Mouse (Mus musculus): ENCODE results near the gene Rasgef1b. TPM values are rescaled to one million over a fixed set of nuclear protein-coding genes. Genes with fewer than 3 reads are reported as not detected.

Gene Rasgef1b
- polyA plus RNA-seq, 1 experiment from 2014 or later = 30.5 TPM

DNA sequence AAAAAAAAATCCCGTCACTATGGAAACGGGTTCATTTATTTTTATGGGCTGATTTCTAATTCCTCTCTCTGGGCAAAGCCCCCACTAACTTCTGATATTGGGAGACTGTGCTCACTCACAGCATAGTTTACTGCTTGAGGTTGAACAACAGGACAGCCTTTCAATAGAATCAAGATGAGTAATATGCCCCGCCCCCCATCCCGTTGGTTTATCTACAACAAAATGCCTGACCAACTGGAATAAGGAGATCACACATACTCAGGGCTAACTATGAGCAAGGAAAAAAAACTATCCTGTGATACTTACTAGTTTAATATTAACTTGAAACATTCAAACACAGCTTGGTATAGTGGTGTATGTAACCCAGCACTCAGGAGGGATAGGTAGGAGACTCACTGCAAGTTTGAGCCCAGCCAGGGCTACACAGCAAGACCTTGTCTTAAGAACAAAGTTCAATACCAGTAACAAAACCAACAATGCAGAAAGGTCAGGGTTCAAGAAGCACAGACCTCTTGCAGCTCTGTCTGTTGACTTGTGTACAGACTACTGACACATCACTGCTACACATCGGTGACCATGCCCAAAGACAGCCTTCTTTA is 330.3 kb downstream of the Rasgef1b start:
- Histone ChIP-seq H3K27me3 (peaks cover 48% of the 10 kb centered on the region), H3K4me1 (peaks cover 19% of the 10 kb centered on the region), H3K36me3 (no peaks in the 10 kb centered on the region), H3K9ac (no peak overlapping the region), H3K9me3 (replicated peaks) (no peaks in the 10 kb centered on the region), H3K4me2 (replicated peaks) (no peak overlapping the region), H3K4me3 (no peak overlapping the region), H3K27ac (no peak overlapping the region)
- no peak for ATAC-seq (ENCODE audit: low FRiP score)
- 72% methylated on average over 5 of the region's 5 CpGs for WGBS

DNA sequence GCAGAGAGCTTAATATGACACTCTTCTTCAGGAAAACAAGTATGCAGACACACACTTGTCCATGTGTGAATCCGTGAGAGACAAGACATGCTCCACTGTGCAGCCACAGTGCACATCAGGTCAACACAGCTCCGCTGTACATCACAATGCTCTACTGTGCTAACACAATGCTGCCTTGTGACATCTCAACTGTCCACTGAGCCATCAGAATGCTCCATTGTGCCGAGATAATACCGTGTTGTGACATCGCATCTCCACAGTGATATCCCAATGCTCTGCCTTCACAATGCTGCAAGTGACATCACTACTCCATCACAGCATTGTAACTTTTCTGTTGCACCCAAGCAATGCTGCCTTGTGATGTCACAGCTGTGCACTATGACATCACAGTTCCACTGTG is 334.3 kb downstream of the Rasgef1b start:
- no peak overlapping the region for H3K4me3 ChIP-seq
- H3K4me1 ChIP-seq = no peaks in the 10 kb centered on the region
- H3K27ac ChIP-seq = no peak overlapping the region
- ATAC-seq (ENCODE audit: low FRiP score) = no peak
- 84% methylated on average over 5 of the region's 5 CpGs for WGBS
- no peak overlapping the region for H3K9ac ChIP-seq
- H3K36me3 ChIP-seq = no peaks in the 10 kb centered on the region
- H3K27me3 ChIP-seq = peaks cover 67% of the 10 kb centered on the region
- H3K4me2 ChIP-seq (replicated peaks) = no peak overlapping the region
- H3K9me3 ChIP-seq (replicated peaks) = no peaks in the 10 kb centered on the region

DNA sequence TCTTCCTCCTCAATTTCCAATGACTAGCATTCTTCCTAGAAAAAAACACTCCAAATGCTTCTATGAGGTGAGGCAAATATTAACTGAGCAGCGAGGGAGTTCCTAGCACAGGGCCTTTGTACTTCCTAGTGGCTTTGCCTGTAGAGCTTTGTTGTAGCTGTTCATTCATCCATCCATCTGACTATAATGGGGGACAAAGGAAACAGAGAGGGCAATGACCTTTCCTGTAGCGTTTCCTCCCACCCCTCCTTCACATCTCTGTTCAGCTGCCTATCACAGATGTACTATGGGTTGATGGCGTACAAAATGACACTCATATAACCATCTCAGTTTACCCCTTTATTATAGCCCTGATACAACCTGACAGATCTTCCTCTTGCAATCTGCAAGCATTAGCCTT is 337.3 kb downstream of the Rasgef1b start:
- 27% methylated on average over 3 of the region's 3 CpGs for WGBS
- ATAC-seq (ENCODE audit: low FRiP score) = 0 out of 2 replicates have a peak, but pooled peaks have one; percentile 26

DNA sequence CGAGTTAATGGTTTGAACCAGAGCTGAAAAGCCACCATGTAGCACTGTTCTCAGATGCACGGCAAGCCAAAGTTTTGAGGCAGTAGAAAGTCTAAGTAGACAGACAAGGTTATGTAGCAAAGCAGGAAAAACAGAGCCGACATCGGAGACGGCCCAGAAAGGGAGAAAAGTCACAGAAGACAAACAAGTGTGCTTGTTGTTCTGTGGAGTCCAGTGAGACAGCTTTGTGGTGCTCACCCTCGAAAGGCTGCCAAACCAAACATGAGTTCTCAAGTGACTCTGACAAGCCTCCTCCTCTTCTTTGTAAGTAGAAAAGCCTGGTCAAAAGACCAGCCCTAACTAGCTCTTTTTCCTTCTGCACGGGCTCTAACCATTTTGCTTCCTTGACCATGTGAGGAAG is 338.1 kb downstream of the Rasgef1b start:
- Histone ChIP-seq H3K9ac (no peak overlapping the region), H3K4me2 (replicated peaks) (no peak overlapping the region), H3K27ac (no peak overlapping the region), H3K9me3 (replicated peaks) (no peaks in the 10 kb centered on the region), H3K27me3 (peaks cover 81% of the 10 kb centered on the region), H3K4me1 (peaks cover 12% of the 10 kb centered on the region), H3K36me3 (no peaks in the 10 kb centered on the region), H3K4me3 (no peak overlapping the region)
- ATAC-seq (ENCODE audit: low FRiP score) = no peak
- 58% methylated on average over 7 of the region's 7 CpGs for WGBS

More for the DNA sequence above, 337.3 kb downstream of the Rasgef1b start:
- Histone ChIP-seq H3K36me3 (no peaks in the 10 kb centered on the region), H3K4me2 (replicated peaks) (no peak overlapping the region), H3K9me3 (replicated peaks) (no peaks in the 10 kb centered on the region), H3K4me1 (peaks cover 4% of the 10 kb centered on the region), H3K27me3 (peaks cover 83% of the 10 kb centered on the region), H3K27ac (no peak overlapping the region), H3K4me3 (no peak overlapping the region), H3K9ac (no peak overlapping the region)

DNA sequence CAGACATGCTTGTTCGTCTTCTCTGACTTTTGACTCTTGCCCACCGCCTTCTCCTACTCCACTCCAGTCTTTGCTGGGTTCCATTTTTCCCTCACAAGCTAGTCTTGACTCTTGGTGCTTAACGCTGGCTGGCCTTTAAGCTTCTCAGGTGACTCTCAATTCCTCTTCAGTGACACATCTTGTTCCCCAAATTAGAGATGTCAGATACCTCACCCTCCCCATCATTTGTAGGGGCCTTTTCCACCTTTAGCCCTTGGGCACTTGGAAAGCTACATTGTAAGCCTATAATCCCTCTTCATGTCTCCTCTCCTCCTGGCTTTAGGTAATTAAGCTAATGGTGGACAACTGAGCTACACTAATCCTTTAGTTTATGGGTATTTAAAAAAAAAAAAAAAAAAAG is 338.6 kb downstream of the Rasgef1b start:
- no peak overlapping the region for H3K4me2 ChIP-seq (replicated peaks)
- H3K4me3 ChIP-seq = no peak overlapping the region
- H3K27me3 ChIP-seq = peaks cover 81% of the 10 kb centered on the region
- no peaks in the 10 kb centered on the region for H3K9me3 ChIP-seq (replicated peaks)
- H3K36me3 ChIP-seq = no peaks in the 10 kb centered on the region
- ATAC-seq (ENCODE audit: low FRiP score) = no peak
- 90% methylated on average over 3 of the region's 3 CpGs for WGBS
- peaks cover 16% of the 10 kb centered on the region for H3K4me1 ChIP-seq
- H3K9ac ChIP-seq = no peak overlapping the region
- H3K27ac ChIP-seq = no peak overlapping the region

DNA sequence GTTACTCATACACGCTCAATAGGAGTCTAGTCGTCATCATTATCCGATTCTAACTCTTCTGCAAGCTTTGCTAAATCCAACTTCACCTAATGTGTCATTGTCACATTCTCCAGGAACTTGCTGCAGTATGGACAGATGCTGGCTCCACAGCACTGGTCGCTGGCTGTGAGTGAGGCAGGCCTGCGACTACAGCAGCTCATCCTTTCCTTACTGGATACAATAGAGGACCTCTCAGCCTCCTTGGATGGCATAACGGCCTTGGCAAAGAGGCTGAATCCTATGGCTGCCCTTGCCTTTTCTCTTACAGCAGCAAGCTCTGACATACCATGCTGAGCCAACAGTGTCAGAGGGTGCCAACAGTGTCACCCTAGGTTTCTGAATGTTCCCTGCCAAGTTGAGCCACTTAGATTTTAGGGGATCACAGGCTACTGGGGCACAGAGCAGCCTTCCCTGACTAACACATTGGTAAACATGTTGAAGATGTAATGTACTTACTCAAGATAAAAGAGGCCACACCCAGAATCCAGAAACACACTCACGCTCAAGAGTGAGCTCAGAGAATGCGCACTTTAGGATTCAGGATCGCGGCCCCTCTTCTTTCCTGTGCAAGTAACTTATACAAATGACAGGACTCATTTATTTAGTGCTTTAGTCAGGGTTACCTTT is 340.1 kb downstream of the Rasgef1b start:
- Histone ChIP-seq H3K4me3 (no peak overlapping the region), H3K9me3 (replicated peaks) (no peaks in the 10 kb centered on the region), H3K4me2 (replicated peaks) (no peak overlapping the region), H3K4me1 (peaks cover 19% of the 10 kb centered on the region), H3K36me3 (no peaks in the 10 kb centered on the region), H3K9ac (no peak overlapping the region), H3K27ac (no peak overlapping the region), H3K27me3 (peaks cover 79% of the 10 kb centered on the region)
- ATAC-seq (ENCODE audit: low FRiP score) = no peak
- 79% methylated on average over 10 of the region's 10 CpGs for WGBS

DNA sequence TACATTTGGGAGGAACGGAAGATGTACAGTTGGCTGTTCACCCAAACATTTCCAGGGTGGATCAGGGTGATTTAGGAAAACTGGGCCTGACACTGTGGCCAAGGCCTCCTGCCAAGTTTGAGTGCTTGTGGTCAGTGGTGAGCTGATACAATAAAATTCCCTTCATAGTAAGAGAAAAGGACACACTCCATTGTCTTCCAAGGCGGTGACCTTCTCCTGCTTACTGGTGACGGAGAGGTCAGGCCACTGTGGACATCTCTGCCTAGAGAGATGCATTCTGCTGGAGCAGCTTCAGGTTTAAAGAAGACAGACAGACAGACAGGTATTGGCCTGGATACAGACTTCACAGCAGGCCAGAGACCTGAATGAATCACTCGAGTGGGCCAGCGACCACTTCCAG is 340.7 kb downstream of the Rasgef1b start:
- H3K4me1 ChIP-seq = peaks cover 19% of the 10 kb centered on the region
- no peak overlapping the region for H3K27ac ChIP-seq
- WGBS = 51% methylated on average over 5 of the region's 5 CpGs
- no peak overlapping the region for H3K4me3 ChIP-seq
- no peak overlapping the region for H3K9ac ChIP-seq
- no peak for ATAC-seq (ENCODE audit: low FRiP score)
- H3K36me3 ChIP-seq = no peaks in the 10 kb centered on the region
- H3K4me2 ChIP-seq (replicated peaks) = no peak overlapping the region
- no peaks in the 10 kb centered on the region for H3K9me3 ChIP-seq (replicated peaks)
- H3K27me3 ChIP-seq = peaks cover 79% of the 10 kb centered on the region

DNA sequence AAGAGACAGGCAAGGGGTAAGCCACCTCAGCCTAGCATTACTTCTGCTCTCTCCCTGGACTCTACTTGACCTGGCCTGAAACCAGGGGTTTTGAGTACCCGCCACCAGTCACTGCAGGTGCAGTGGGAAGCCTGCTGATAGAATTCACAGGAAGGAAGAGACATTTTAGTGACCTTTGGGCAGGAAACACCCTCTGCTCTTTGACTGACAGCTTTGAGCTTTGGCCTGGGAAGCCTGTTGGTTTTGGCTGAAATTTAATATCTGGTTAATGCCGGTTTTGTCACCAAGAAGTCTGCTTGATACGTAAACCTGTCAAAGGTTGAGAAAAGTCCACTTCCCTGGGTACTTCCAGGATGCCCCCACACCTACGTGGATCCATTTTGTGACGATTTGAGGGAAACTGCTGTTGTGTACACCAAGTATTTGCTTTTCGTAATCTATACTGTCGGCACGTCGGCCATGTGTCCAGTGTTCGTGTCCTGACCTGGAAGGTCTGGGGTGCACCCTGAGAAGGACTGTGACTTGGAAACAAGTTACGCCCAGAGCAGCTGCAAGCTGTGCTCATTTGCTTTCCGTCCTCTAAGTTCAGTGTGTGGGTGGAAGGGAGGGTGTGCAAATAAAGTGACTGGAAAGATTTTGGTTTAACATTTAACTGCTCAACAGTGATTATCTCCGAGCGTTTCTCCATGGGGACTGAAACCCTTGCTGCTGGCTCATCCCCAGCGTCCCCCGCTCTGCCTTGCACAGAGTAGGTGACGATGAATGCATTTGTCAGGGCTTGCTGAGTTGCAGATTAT is 341.5 kb downstream of the Rasgef1b start:
- no peak for ATAC-seq (ENCODE audit: low FRiP score)
- 59% methylated on average over 17 of the region's 17 CpGs for WGBS
- peaks cover 74% of the 10 kb centered on the region for H3K27me3 ChIP-seq
- H3K36me3 ChIP-seq = no peaks in the 10 kb centered on the region
- H3K9me3 ChIP-seq (replicated peaks) = no peaks in the 10 kb centered on the region
- H3K27ac ChIP-seq = no peak overlapping the region
- H3K9ac ChIP-seq = no peak overlapping the region
- H3K4me2 ChIP-seq (replicated peaks) = no peak overlapping the region
- H3K4me1 ChIP-seq = peaks cover 19% of the 10 kb centered on the region
- H3K4me3 ChIP-seq = no peak overlapping the region

DNA sequence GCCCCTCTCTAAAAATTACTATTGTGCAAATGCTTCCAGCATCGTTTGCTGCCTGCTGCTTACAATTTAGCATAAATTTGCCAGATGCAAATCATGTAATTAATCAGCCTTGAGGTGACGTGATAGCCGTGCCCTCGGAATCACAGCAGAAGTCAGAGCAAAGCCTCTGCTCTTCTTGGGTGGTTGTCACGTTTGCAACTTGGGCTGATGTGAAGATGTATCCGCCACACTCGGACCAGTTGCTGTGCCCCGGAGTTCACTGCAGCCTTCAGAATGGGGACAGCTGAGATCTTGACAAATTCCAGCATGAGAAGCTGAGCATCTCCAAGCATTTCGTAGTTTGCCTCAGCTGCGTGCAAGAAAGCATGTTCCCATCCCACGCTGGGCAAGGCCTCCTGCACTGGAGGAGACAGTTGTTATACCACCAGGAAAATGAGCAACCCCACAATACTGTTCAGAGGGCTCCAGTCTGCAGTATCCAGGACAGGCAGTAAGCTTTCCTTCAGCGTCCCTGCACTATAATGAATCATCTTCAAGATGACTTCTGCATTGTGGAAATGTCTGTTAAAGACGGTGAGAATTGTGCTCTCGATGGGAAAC is 342.5 kb downstream of the Rasgef1b start:
- Histone ChIP-seq H3K4me2 (replicated peaks) (0 out of 2 replicates have a peak overlapping the region, but pooled peaks have one; percentile 2), H3K27me3 (peaks cover 71% of the 10 kb centered on the region), H3K9me3 (replicated peaks) (no peaks in the 10 kb centered on the region), H3K27ac (no peak overlapping the region), H3K4me1 (peaks cover 19% of the 10 kb centered on the region), H3K9ac (no peak overlapping the region), H3K4me3 (no peak overlapping the region), H3K36me3 (no peaks in the 10 kb centered on the region)
- 27% methylated on average over 14 of the region's 14 CpGs for WGBS
- ATAC-seq (ENCODE audit: low FRiP score) = no peak

DNA sequence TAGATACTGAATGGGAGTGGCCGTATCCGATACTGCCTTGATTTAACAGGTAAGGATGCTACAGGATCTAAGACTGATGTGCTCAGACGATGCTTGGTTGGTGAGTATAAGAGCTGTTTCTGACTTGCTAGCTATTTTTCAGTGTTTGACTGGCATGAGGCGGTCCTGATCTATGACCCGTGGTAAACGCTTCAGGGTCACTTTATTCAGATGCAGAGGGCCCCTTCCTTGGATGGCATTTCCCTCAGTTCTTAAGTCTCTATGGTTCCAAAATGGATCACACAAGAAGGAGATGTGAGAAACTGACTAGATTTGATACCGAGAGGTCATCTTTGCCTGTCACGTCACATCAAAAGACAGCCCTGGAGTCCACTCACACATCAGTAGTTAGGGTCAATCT is 343.1 kb downstream of the Rasgef1b start:
- Histone ChIP-seq H3K4me3 (no peak overlapping the region), H3K27ac (no peak overlapping the region), H3K36me3 (no peaks in the 10 kb centered on the region), H3K27me3 (peaks cover 65% of the 10 kb centered on the region), H3K9me3 (replicated peaks) (no peaks in the 10 kb centered on the region), H3K4me2 (replicated peaks) (0 out of 2 replicates have a peak overlapping the region, but pooled peaks have one; percentile 2), H3K9ac (no peak overlapping the region), H3K4me1 (peaks cover 19% of the 10 kb centered on the region)
- ATAC-seq (ENCODE audit: low FRiP score) = no peak
- WGBS = 31% methylated on average over 8 of the region's 8 CpGs

DNA sequence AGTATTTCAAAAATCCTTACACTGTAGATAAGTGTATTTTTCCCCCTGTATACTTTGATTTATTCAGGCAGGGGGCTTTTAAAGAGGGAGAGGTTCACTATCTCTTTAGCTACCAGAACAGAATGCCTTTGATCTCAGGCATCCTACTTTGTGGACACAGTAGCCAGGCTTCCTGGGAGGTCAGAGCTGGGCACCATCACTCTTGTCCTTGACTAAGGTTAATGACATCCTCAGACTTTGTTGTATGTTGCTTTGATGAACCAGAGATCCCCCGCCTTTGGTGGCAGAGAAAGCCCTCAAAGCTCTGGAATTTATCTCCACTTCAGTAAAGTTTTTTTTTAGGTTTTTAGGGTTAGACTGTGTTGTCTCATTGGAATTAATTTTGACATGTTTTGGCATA is 343.8 kb downstream of the Rasgef1b start:
- peaks cover 23% of the 10 kb centered on the region for H3K4me1 ChIP-seq
- no peak overlapping the region for H3K4me2 ChIP-seq (replicated peaks)
- peaks cover 65% of the 10 kb centered on the region for H3K27me3 ChIP-seq
- H3K9ac ChIP-seq = no peak overlapping the region
- no peaks in the 10 kb centered on the region for H3K9me3 ChIP-seq (replicated peaks)
- H3K4me3 ChIP-seq = no peak overlapping the region
- WGBS = 16% methylated on average over 1 of the region's 1 CpGs
- no peak for ATAC-seq (ENCODE audit: low FRiP score)
- no peaks in the 10 kb centered on the region for H3K36me3 ChIP-seq
- H3K27ac ChIP-seq = no peak overlapping the region

DNA sequence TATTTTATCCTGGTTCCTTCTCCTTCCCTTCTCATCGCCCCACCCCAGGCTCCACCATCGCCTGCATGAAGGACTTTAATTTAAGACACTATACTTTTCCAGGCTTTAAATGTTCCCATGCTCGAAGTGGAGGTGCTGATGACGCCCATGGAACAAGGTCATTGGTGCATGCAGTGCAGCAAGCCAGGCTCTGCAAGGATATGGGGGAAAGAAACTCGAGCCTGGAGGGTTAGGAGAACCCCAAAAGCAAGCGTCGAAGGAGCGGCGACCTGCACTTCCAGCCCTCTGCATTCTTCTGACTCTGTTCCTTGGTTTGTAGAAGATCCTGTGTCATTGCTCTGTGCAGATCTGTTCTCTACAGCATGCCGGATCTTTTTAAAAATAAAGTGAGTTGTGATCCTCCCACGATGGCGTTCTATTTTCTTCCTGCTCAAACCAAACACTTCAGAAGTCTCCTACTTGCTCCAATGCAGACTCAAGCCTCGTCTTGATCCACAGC is 345.0 kb downstream of the Rasgef1b start:
- H3K9me3 ChIP-seq (replicated peaks) = no peaks in the 10 kb centered on the region
- no peak overlapping the region for H3K4me2 ChIP-seq (replicated peaks)
- no peak overlapping the region for H3K4me3 ChIP-seq
- 80% methylated on average over 13 of the region's 13 CpGs for WGBS
- no peaks in the 10 kb centered on the region for H3K36me3 ChIP-seq
- H3K4me1 ChIP-seq = peaks cover 31% of the 10 kb centered on the region
- no peak overlapping the region for H3K27ac ChIP-seq
- no peak overlapping the region for H3K9ac ChIP-seq
- ATAC-seq (ENCODE audit: low FRiP score) = no peak
- peaks cover 59% of the 10 kb centered on the region for H3K27me3 ChIP-seq
